Mouse (Mus musculus): ENCODE measurements around the gene Tvp23a.

Gene Tvp23a

GRCm38 (mm10) chr16:10394699-10395540 is 52.2 kb downstream of the Tvp23a start, which contains the start of gene Tekt5:
Tekt5 (minus strand) TSS chr16:10395490.
- no peak for DNase-seq (ENCODE audit: low spot score in 2 of 2)

DNA sequence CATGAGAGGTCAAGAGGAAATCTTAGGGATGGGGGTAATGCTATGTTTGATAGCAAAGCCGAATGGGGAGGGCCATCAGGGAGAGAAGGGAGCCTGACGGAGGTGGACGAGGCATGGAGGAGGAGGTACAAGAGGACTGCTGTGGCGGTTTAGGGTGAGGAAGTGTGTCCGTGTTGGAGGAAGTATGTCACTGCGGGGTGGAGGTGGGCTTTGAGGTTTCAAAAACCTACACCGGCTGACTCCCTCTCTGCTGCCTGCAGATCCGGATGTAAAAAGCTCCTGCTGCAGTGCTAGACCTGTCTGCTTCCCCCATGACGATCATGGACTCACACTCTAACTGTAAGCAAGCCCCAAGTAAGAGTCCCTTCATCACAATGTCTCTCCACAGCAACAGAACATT is 54.6 kb downstream of the Tvp23a start:
- DNase-seq (ENCODE audit: low spot score in 2 of 2) = no peak

DNA sequence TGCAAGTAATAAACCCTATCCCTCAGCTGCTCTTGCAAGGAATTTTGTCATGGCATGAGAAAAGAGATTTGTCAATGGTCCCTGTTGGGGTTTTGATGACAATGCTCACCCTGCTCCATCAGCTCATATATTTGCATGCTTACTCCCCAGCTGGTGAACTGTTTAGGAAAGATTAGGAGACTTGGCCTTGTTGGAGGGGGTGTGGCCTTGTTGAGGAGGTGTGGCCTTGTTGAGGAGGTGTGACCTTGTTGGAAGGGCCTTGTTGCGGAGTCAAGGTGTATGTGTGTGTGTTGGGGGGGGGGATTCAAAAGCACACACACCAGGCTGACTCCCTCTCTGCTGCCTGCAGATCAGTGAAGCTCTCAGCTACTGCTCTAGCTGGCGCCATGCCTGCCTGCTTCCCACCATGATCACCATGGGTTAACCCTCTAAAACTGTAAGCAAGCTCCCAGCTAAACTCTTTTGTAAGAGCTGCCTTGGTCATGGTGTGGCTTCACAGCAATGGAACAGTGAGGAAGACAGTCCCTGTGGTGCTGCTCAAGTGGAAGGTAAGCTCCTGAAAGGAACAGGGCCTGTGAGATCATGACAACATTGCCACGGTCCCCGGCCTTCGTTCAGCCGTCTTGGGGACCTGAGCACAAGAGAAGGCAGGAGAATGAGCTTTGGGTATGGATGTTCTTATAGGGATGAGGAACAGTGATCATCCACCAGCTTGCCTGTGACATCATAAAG is 58.4 kb downstream of the Tvp23a start:
- no peak for DNase-seq (ENCODE audit: low spot score in 2 of 2)

DNA sequence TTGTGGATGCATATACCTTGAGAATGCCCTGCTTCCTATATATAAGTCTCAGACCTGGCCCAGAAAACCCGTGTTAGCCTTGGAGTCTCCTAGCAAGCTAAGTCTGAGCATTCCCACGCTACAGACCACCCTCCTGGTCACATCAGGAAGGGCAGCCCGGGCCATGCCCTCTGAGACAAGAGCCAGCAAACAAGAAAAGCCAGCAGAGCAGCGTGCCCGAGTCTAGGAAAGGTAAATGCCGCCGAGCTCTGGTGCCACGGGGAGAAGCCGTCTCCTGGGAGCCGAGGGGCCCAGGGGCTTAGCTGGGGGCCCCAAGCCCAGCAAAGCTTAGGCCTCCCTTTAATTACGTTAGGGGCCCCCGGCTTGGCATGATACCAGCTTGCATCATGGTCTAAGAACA is 61.9 kb downstream of the Tvp23a start:
- no peak for DNase-seq (ENCODE audit: low spot score in 2 of 2)

- no peak for DNase-seq (ENCODE audit: low spot score in 2 of 2)
Measured at GRCm38 (mm10) chr16:10384544-10384943, 62.6 kb downstream of the Tvp23a start.

- no peak for DNase-seq (ENCODE audit: low spot score in 2 of 2)
Measured at GRCm38 (mm10) chr16:10384060-10384497, 63.1 kb downstream of the Tvp23a start.

DNA sequence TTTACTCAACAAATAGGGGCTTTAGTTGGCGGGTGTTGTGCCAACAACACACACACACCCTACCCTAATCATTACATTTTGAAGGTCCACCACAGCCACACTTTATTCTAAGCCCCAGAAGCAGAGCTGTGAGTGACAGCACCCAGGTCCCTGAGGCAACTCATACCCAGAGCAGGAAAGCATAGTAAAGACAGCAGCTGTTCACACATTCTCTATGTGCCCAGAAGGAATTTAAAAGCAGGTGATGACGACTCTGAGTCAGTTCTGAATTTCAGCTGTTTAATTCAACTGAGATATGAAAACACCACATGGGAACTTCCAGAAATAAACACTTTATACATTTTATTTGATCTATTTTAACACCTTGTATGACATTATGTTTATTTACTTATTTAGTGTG is 67.6 kb downstream of the Tvp23a start:
- DNase-seq (ENCODE audit: low spot score in 2 of 2) = no peak

DNA sequence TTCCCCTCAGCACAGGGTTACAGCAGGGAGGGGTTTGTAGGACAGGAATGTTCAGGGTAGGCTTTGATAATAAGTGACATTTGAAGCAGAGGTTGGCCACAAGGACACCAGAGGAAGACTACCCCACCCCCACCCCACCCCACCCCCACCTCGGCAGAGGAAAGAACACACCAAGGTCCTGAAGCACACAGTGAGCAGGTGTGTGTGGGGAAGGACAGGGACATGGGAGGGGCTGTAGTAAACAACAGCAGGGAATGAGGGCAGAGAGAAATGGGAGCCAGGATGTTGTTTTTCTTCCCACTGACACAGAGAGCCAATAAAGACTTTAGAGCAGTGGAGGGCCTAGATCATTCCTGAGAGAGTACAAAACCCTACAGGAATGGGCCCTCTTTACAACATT is 69.9 kb downstream of the Tvp23a start:
- DNase-seq (ENCODE audit: low spot score in 2 of 2) = no peak

DNA sequence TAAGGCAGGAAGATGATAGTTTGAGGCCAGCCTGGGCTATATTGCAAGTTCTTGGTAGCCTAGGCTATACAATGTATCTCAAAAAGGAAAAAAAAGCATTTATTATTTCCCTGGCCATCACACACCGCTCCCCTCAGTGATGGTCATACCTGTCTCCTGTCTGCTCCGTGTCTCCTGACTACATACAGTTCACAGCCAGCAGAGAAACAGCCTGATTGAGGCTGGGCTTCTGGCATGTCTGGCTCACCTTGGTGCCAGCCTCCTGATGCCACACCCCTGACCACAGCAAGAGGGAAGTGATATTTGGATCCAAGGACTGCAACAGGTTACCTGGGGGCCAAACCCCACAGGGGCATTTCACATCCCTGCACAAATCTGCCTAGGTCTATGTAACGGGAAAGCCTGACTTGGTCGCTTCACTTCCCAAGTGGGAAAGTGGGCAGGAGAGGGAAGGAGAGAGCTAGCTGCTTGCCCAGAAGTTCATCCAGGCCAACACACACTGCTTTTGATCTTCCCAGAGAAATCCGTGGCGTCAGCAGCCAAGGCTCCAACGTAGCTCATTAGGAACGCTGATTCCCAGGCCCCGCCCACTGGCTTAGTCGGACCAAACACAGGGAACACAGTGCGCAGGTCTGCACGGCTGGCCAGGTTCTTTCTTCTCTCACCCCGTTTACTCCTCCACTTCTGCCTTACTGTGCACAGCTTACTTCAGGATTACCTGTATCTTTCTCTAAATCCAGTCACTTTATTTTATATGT is 72.7 kb downstream of the Tvp23a start:
- DNase-seq (ENCODE audit: low spot score in 2 of 2) = no peak

- DNase-seq (ENCODE audit: low spot score in 2 of 2) = no peak
Measured at GRCm38 (mm10) chr16:10372372-10372771, 74.8 kb downstream of the Tvp23a start.

All from frontal cortex, postnatal 14 days (tissue).